Mouse (Mus musculus) neutrophil, adult 59 days (primary cell): ENCODE results near the gene Rsph3a. TPM values are rescaled to one million over a fixed set of nuclear protein-coding genes. Genes with fewer than 3 reads are reported as not detected.

Source experiments
- total RNA-seq, 2 experiments: library from RNA; stranded (reverse); gene quantifications; 1 replicate in 1 of 2; 2 replicates in 1 of 2; pipeline ENCODE4 v1.2.4; 2023

The Rsph3a gene
- 10 to 100 TPM; 23.4 to 33.1 TPM for total RNA-seq

GRCm38 (mm10) chr17:7945117-7946052, at the start of gene Rsph3a:
Rsph3a (plus strand) TSS chr17:7945614.

GRCm38 (mm10) chr17:7925413-7926160, 19.8 kb upstream of the Rsph3a start, which contains the start of gene Tagap:
Tagap (plus strand) TSS chr17:7926000.

Other genes starting within 250 kb of the Rsph3a start
- gene Fndc1, start 118.3 kb upstream of the Rsph3a start, total RNA-seq, result not detected
- 10 to 100 TPM; 76.7 to 99.3 TPM for gene Tagap, start 19.6 kb upstream of the Rsph3a start, total RNA-seq
- gene Gm49673, start 202.2 kb downstream of the Rsph3a start, total RNA-seq, result under 1 TPM; 0.73 to 0.75 TPM
- gene Rnaset2a, start 202.5 kb downstream of the Rsph3a start, total RNA-seq, result 10 to 100 TPM; 26.8 to 29.4 TPM
- 10 to 100 TPM; 13.7 to 19.9 TPM for gene Fgfr1op, start 219.9 kb downstream of the Rsph3a start, total RNA-seq